Mouse (Mus musculus) heart, embryonic 11.5 days (tissue): ENCODE results near the gene Fndc7. TPM values are rescaled to one million over a fixed set of nuclear protein-coding genes. Genes with fewer than 3 reads are reported as not detected.

Source experiments
- ATAC-seq: fragments of 200-750 bp; cut with Nextera tagmentation; replicated peaks from 2 replicates; pipeline ENCODE4 v1.8.0; 2017; ENCODE audit warnings: moderate library complexity; ENCODE audit not compliant: insufficient number of reproducible peaks, low FRiP score, low TSS enrichment
- H3K27ac ChIP-seq: fragments of 300-500 bp; sonication (generic); 2 replicates; pipeline ENCODE4 v1.5.1; 2014; ENCODE audit warnings: mild to moderate bottlenecking, low read depth, low read length
- H3K27me3 ChIP-seq: fragments of 300-500 bp; sonication (generic); 2 replicates; pipeline ENCODE4 v1.6.1; 2014; ENCODE audit warnings: mild to moderate bottlenecking, low read length, mixed read lengths; ENCODE audit not compliant: control insufficient read depth, insufficient read depth
- H3K36me3 ChIP-seq: fragments of 300-500 bp; sonication (generic); 2 replicates; pipeline ENCODE4 v1.6.1; 2014; ENCODE audit warnings: mild to moderate bottlenecking, low read length, moderate library complexity, mixed read lengths; ENCODE audit not compliant: control insufficient read depth, insufficient read depth
- H3K4me1 ChIP-seq: fragments of 300-500 bp; sonication (generic); 2 replicates; pipeline ENCODE4 v1.6.1; 2014; ENCODE audit warnings: low read length; ENCODE audit not compliant: control insufficient read depth, insufficient read depth
- H3K4me2 ChIP-seq: fragments of 300-500 bp; sonication (generic); 2 replicates; pipeline ENCODE4 v1.6.1; 2014; ENCODE audit warnings: mild to moderate bottlenecking, moderate library complexity
- H3K4me3 ChIP-seq: fragments of 300-500 bp; sonication (generic); 2 replicates; pipeline ENCODE4 v1.5.1; 2014; ENCODE audit warnings: low read depth, low read length
- H3K9ac ChIP-seq: fragments of 300-500 bp; sonication (generic); 2 replicates; pipeline ENCODE4 v1.6.1; 2014; ENCODE audit warnings: mild to moderate bottlenecking, low read depth, low read length, moderate library complexity
- H3K9me3 ChIP-seq: fragments of 300-500 bp; sonication (generic); replicated peaks from 2 replicates; pipeline ENCODE4 v1.6.1; 2016; ENCODE audit warnings: low read length; ENCODE audit not compliant: control insufficient read depth
- WGBS: fragments of 180-500 bp; shearing (Covaris S2); extraction: QIAGEN DNeasy Blood & Tissue Kit; methylation state at CpG from one replicate; pipeline ENCODE4 v1.1.7; 2014; ENCODE audit not compliant: insufficient replicate concordance; 5-methylcytosine and 5-hydroxymethylcytosine counted together
- polyA plus RNA-seq: library from polyadenylated mRNA; unstranded; fragments of >200 nt; fragmentation: Nextera tagmentation; extraction: Ambion mirVana; gene quantifications from 2 replicates; pipeline ENCODE4 v1.2.1, GENCODE M21; 2014

Fndc7 gene
- polyA plus RNA-seq = not detected in 2 replicates

GRCm38 (mm10) chr3:108889908-108890307, at the start of gene Fndc7:
Fndc7 (minus strand) TSS chr3:108890008.
- H3K4me2 ChIP-seq = no peak within 1 kb of the TSS
- H3K27ac ChIP-seq = no peak within 1 kb of the TSS
- no peaks in the 10 kb centered on the region for H3K36me3 ChIP-seq
- no peak within 1 kb of the TSS for H3K4me3 ChIP-seq
- no peak within 1 kb of the TSS for H3K9ac ChIP-seq
- peaks cover 12% of the 10 kb centered on the region for H3K4me1 ChIP-seq
- 84% methylated on average over 1 of the region's 1 CpGs for WGBS
- no peaks in the 10 kb centered on the region for H3K9me3 ChIP-seq
- ATAC-seq = no peak
- H3K27me3 ChIP-seq = no peaks in the 10 kb centered on the region

GRCm38 (mm10) chr3:108939573-108939972, 49.8 kb upstream of the Fndc7 start, which contains the start of gene Henmt1:
Henmt1 (plus strand) TSS chr3:108939873.
- no peaks in the 10 kb centered on the region for H3K9me3 ChIP-seq
- peak within 1 kb of the TSS; percentile 63 for H3K4me2 ChIP-seq
- H3K27me3 ChIP-seq = no peaks in the 10 kb centered on the region
- no peaks in the 10 kb centered on the region for H3K4me1 ChIP-seq
- H3K4me3 ChIP-seq = peak within 1 kb of the TSS; percentile 20
- 73% methylated on average over 5 of the region's 5 CpGs for WGBS
- H3K27ac ChIP-seq = no peak within 1 kb of the TSS
- ATAC-seq = no peak
- no peaks in the 10 kb centered on the region for H3K36me3 ChIP-seq
- H3K9ac ChIP-seq = no peak within 1 kb of the TSS

- no peak for ATAC-seq
- no peaks in the 10 kb centered on the region for H3K27me3 ChIP-seq
- H3K4me1 ChIP-seq = no peaks in the 10 kb centered on the region
- no peak overlapping the region for H3K4me2 ChIP-seq
- no peak overlapping the region for H3K9ac ChIP-seq
- WGBS = 95% methylated on average over 5 of the region's 5 CpGs
- H3K9me3 ChIP-seq = no peaks in the 10 kb centered on the region
- no peak overlapping the region for H3K27ac ChIP-seq
- H3K4me3 ChIP-seq = no peak overlapping the region
- H3K36me3 ChIP-seq = no peaks in the 10 kb centered on the region
These were observed 48.9 kb upstream of the Fndc7 start for GRCm38 (mm10) chr3:108938691-108939090.

GRCm38 (mm10) chr3:108933557-108933956, 43.7 kb upstream of the Fndc7 start:
- no peak overlapping the region for H3K4me2 ChIP-seq
- H3K27ac ChIP-seq = no peak overlapping the region
- H3K27me3 ChIP-seq = no peaks in the 10 kb centered on the region
- ATAC-seq = no peak
- no peaks in the 10 kb centered on the region for H3K4me1 ChIP-seq
- H3K36me3 ChIP-seq = no peaks in the 10 kb centered on the region
- no peak overlapping the region for H3K9ac ChIP-seq
- H3K4me3 ChIP-seq = no peak overlapping the region
- H3K9me3 ChIP-seq = no peaks in the 10 kb centered on the region
- WGBS = 84% methylated on average over 6 of the region's 6 CpGs

- ATAC-seq = no peak
- no peaks in the 10 kb centered on the region for H3K9me3 ChIP-seq
- 80% methylated on average over 1 of the region's 1 CpGs for WGBS
- no peak overlapping the region for H3K4me2 ChIP-seq
- H3K36me3 ChIP-seq = no peaks in the 10 kb centered on the region
- H3K27me3 ChIP-seq = no peaks in the 10 kb centered on the region
- no peak overlapping the region for H3K9ac ChIP-seq
- H3K4me1 ChIP-seq = no peaks in the 10 kb centered on the region
- H3K27ac ChIP-seq = no peak overlapping the region
- no peak overlapping the region for H3K4me3 ChIP-seq
These were observed 36.5 kb upstream of the Fndc7 start for GRCm38 (mm10) chr3:108926308-108926707.

GRCm38 (mm10) chr3:108925677-108926076, 35.9 kb upstream of the Fndc7 start:
- WGBS = 81% methylated on average over 4 of the region's 4 CpGs
- H3K9ac ChIP-seq = no peak overlapping the region

GRCm38 (mm10) chr3:108921822-108922221, 32.0 kb upstream of the Fndc7 start:
- H3K27me3 ChIP-seq = no peaks in the 10 kb centered on the region
- no peaks in the 10 kb centered on the region for H3K9me3 ChIP-seq
- WGBS = 63% methylated on average over 1 of the region's 1 CpGs
- ATAC-seq = no peak
- no peaks in the 10 kb centered on the region for H3K36me3 ChIP-seq
- H3K4me3 ChIP-seq = no peak overlapping the region
- H3K4me2 ChIP-seq = no peak overlapping the region
- no peak overlapping the region for H3K27ac ChIP-seq
- H3K9ac ChIP-seq = no peak overlapping the region
- H3K4me1 ChIP-seq = no peaks in the 10 kb centered on the region

More at GRCm38 (mm10) chr3:108925677-108926076, 35.9 kb upstream of the Fndc7 start:
- no peak for ATAC-seq
- Histone ChIP-seq H3K27ac (no peak overlapping the region), H3K27me3 (no peaks in the 10 kb centered on the region), H3K4me2 (no peak overlapping the region), H3K36me3 (no peaks in the 10 kb centered on the region), H3K9me3 (no peaks in the 10 kb centered on the region), H3K4me1 (no peaks in the 10 kb centered on the region), H3K4me3 (no peak overlapping the region)

- Histone ChIP-seq H3K9me3 (no peaks in the 10 kb centered on the region), H3K27me3 (no peaks in the 10 kb centered on the region), H3K4me3 (no peak overlapping the region), H3K27ac (no peak overlapping the region), H3K4me2 (no peak overlapping the region), H3K36me3 (no peaks in the 10 kb centered on the region), H3K9ac (no peak overlapping the region), H3K4me1 (no peaks in the 10 kb centered on the region)
- WGBS = 79% methylated on average over 3 of the region's 3 CpGs
- ATAC-seq = no peak
These were observed 30.7 kb upstream of the Fndc7 start for GRCm38 (mm10) chr3:108920442-108921070.

GRCm38 (mm10) chr3:108918852-108919251, 29.0 kb upstream of the Fndc7 start:
- no peaks in the 10 kb centered on the region for H3K36me3 ChIP-seq
- no peak overlapping the region for H3K4me3 ChIP-seq
- no peaks in the 10 kb centered on the region for H3K9me3 ChIP-seq
- H3K4me1 ChIP-seq = no peaks in the 10 kb centered on the region
- no peak for ATAC-seq
- H3K27ac ChIP-seq = no peak overlapping the region
- H3K9ac ChIP-seq = no peak overlapping the region
- no peak overlapping the region for H3K4me2 ChIP-seq
- H3K27me3 ChIP-seq = no peaks in the 10 kb centered on the region
- WGBS = 91% methylated on average over 1 of the region's 1 CpGs
